Mouse (Mus musculus): ENCODE results near the gene Zswim4. TPM values are rescaled to one million over a fixed set of nuclear protein-coding genes. Genes with fewer than 3 reads are reported as not detected.

Gene Zswim4
- polyA plus RNA-seq, 1 experiment = 11.3 TPM

GRCm38 (mm10) chr8:84184085-84185043 is 52.5 kb downstream of the Zswim4 start:
- H3K4me1 ChIP-seq (ENCODE audit: control insufficient read depth, insufficient read depth, insufficient read length) = peaks cover 3% of the 10 kb centered on the region

DNA sequence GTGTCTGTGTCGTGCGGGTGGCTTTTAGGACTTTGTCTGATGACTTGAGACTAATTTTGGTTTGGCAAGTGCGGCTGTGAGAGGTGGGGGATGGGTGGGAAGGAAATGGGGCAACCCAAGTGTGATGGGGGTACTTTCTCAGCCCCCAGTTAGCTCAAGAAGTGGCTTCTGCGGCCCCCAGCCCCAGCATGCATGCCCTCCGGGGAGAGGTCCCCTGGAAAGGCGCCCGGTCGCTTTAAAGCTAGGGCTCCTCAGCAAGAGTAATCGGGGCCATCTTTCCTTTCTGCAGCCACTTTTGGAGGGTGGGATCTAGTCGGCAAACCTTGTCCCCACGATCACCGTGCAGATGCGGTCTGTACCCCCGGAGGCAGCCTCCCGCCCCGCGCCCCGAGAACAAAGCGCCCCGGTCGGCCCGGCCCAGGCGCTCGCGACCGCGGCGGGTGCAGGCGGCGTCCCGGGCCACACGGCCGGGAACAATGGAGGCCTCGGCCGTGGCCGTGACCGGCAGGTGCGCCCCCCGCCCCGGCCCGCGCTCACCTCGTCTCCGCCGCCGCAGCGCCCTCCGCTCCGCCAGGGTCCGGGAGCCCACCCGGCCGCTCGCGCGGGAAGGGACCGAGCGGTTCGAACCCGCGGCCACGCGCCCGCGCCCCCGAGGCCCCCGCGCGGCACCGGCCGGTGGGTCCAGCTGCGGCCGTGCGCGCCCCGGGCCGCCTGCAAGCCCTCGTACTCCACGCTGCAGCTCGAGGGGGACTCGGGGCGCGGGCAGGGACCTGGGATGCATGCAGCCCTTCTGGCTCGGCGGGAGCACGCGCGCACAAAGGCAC is 53.4 kb downstream of the Zswim4 start:
- H3K27ac ChIP-seq (ENCODE audit: insufficient read depth, low read length) = no peak overlapping the region

More at GRCm38 (mm10) chr8:84184085-84185043, 52.5 kb downstream of the Zswim4 start:
- DNase-seq (ENCODE audit: low read depth in 1 of 2, low spot score in 2 of 2) = no peak
- Histone ChIP-seq H3K36me3 (ENCODE audit: control insufficient read depth, insufficient read depth, low read length) (no peaks in the 10 kb centered on the region), H3K27me3 (ENCODE audit: control insufficient read depth, insufficient read depth, low read length) (peaks cover 3% of the 10 kb centered on the region; the same call in 1 of the 2 replicates), H3K4me3 (ENCODE audit: extremely low read depth, insufficient read depth, insufficient read length) (peak overlapping the region; percentile 55), H3K27ac (ENCODE audit: insufficient read depth, low read length) (no peak overlapping the region)
- 25% methylated on average over 21 of the region's 21 CpGs for WGBS
- TF ChIP-seq POLR2A (IDR thresholded peaks at IDR 0.05; ENCODE audit: low read depth, low read length) (no peak), CTCF (IDR thresholded peaks at IDR 0.05; ENCODE audit: extremely low read depth, insufficient read depth, insufficient read length, insufficient replicate concordance) (no peak)

GRCm38 (mm10) chr8:84182833-84183232 is 54.0 kb downstream of the Zswim4 start:
- no peaks in the 10 kb centered on the region for H3K36me3 ChIP-seq (ENCODE audit: control insufficient read depth, insufficient read depth, low read length)
- H3K27me3 ChIP-seq (ENCODE audit: control insufficient read depth, insufficient read depth, low read length) = peaks cover 3% of the 10 kb centered on the region; the same call in 1 of the 2 replicates
- TF ChIP-seq CTCF (IDR thresholded peaks at IDR 0.05; ENCODE audit: extremely low read depth, insufficient read depth, insufficient read length, insufficient replicate concordance) (no peak), POLR2A (IDR thresholded peaks at IDR 0.05; ENCODE audit: low read depth, low read length) (no peak)
- peaks cover 3% of the 10 kb centered on the region for H3K4me1 ChIP-seq (ENCODE audit: control insufficient read depth, insufficient read depth, insufficient read length)
- H3K4me3 ChIP-seq (ENCODE audit: extremely low read depth, insufficient read depth, insufficient read length) = no peak overlapping the region
- DNase-seq (ENCODE audit: low read depth in 1 of 2, low spot score in 2 of 2) = no peak
- no peak overlapping the region for H3K27ac ChIP-seq (ENCODE audit: insufficient read depth, low read length)
- WGBS = 32% methylated on average over 4 of the region's 4 CpGs

More for the DNA sequence above, 53.4 kb downstream of the Zswim4 start:
- Histone ChIP-seq H3K27me3 (ENCODE audit: control insufficient read depth, insufficient read depth, low read length) (peaks cover 3% of the 10 kb centered on the region; the same call in 1 of the 2 replicates), H3K36me3 (ENCODE audit: control insufficient read depth, insufficient read depth, low read length) (no peaks in the 10 kb centered on the region), H3K4me1 (ENCODE audit: control insufficient read depth, insufficient read depth, insufficient read length) (peaks cover 3% of the 10 kb centered on the region), H3K4me3 (ENCODE audit: extremely low read depth, insufficient read depth, insufficient read length) (peak overlapping the region; percentile 55)
- TF ChIP-seq CTCF (IDR thresholded peaks at IDR 0.05; ENCODE audit: extremely low read depth, insufficient read depth, insufficient read length, insufficient replicate concordance) = no peak
- no peak for TF ChIP-seq POLR2A (IDR thresholded peaks at IDR 0.05; ENCODE audit: low read depth, low read length)
- no peak for DNase-seq (ENCODE audit: low read depth in 1 of 2, low spot score in 2 of 2)
- 1% methylated on average over 84 of the region's 87 CpGs for WGBS

DNA sequence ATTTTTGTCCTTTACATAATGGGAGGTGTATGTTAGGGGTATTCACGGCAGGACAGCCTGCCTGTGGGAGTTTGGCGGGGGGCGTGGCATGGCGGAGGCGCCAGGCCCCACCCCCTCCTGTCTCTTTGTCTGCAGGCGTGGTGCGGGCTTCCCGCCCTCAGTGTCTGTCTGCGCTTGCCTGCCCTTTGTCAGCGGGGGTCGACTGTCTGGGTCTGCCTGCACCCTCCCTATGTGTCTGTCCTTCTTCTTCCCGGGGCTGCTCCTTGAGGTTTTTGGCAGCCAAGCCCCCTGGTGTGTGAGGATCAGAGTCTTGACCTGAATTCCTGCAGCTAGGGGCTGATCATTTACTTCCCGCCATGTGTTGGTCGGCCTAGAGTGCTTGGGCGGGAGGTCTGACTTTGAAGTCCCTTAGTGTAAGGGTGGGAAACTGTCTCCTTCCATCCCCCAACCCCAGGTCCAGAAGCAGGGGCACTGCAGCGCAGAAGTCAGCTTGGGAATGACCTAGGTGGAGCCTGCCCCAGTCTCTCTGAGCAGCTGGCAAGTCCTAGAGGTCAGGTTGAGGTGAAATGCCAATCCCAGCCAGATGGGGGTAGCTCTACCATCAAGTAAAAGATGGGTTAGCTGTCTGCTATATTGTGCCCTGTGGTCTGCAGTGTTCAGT is 56.2 kb downstream of the Zswim4 start:
- no peak overlapping the region for H3K27ac ChIP-seq (ENCODE audit: insufficient read depth, low read length)
- peaks cover 3% of the 10 kb centered on the region; the same call in 1 of the 2 replicates for H3K27me3 ChIP-seq (ENCODE audit: control insufficient read depth, insufficient read depth, low read length)
- no peak for DNase-seq (ENCODE audit: low read depth in 1 of 2, low spot score in 2 of 2)
- peaks cover 3% of the 10 kb centered on the region for H3K4me1 ChIP-seq (ENCODE audit: control insufficient read depth, insufficient read depth, insufficient read length)
- no peak overlapping the region for H3K4me3 ChIP-seq (ENCODE audit: extremely low read depth, insufficient read depth, insufficient read length)
- no peaks in the 10 kb centered on the region for H3K36me3 ChIP-seq (ENCODE audit: control insufficient read depth, insufficient read depth, low read length)
- TF ChIP-seq POLR2A (IDR thresholded peaks at IDR 0.05; ENCODE audit: low read depth, low read length) = no peak
- no peak for TF ChIP-seq CTCF (IDR thresholded peaks at IDR 0.05; ENCODE audit: extremely low read depth, insufficient read depth, insufficient read length, insufficient replicate concordance)
- 35% methylated on average over 16 of the region's 16 CpGs for WGBS

DNA sequence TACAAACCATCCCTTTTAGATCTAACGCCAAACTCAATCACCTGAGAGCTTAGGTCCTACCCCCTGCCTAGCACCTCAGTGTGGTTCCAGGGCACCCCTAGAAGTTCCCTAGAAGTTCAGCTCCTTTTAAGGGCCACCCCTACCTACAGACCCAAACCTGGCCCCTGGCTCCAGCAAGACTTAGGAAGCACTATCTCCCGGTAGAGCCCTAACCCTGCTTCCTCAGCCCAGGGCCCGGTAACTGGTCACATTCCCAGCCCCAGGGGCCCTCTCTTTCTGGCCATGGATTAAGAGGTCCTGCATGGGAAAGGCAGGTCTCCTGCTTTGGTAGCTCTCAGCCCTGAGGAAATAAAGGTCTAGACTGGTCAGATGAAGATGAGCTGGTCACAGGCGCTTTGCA is 56.9 kb downstream of the Zswim4 start:
- DNase-seq (ENCODE audit: low read depth in 1 of 2, low spot score in 2 of 2) = no peak
- no peak overlapping the region for H3K27ac ChIP-seq (ENCODE audit: insufficient read depth, low read length)
- WGBS = 72% methylated on average over 4 of the region's 4 CpGs
- TF ChIP-seq POLR2A (IDR thresholded peaks at IDR 0.05; ENCODE audit: low read depth, low read length) (no peak), CTCF (IDR thresholded peaks at IDR 0.05; ENCODE audit: extremely low read depth, insufficient read depth, insufficient read length, insufficient replicate concordance) (no peak)
- peaks cover 3% of the 10 kb centered on the region; the same call in 1 of the 2 replicates for H3K27me3 ChIP-seq (ENCODE audit: control insufficient read depth, insufficient read depth, low read length)
- no peak overlapping the region for H3K4me3 ChIP-seq (ENCODE audit: extremely low read depth, insufficient read depth, insufficient read length)
- H3K36me3 ChIP-seq (ENCODE audit: control insufficient read depth, insufficient read depth, low read length) = no peaks in the 10 kb centered on the region
- peaks cover 3% of the 10 kb centered on the region for H3K4me1 ChIP-seq (ENCODE audit: control insufficient read depth, insufficient read depth, insufficient read length)

DNA sequence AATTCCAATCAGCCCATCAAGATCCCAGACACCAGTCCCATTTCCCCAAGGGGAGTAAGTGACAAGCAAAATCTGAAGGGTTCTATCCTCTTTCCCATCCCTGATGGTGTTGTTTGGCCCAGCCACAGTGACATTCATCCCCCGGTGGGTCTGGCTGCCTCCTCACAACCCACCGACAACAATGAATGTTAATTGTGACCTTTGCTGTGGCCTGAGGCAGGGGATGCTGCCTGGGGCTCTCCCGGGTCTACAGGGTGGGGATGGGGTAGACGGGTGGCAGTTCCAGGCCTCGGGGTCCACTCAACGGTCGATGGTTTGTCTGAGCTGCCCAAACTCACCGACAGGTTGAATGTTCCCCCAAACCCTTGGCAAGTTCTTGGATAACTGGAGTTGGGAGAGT is 58.3 kb downstream of the Zswim4 start:
- Histone ChIP-seq H3K27me3 (ENCODE audit: control insufficient read depth, insufficient read depth, low read length) (peaks cover 3% of the 10 kb centered on the region; the same call in 1 of the 2 replicates), H3K36me3 (ENCODE audit: control insufficient read depth, insufficient read depth, low read length) (no peaks in the 10 kb centered on the region), H3K4me1 (ENCODE audit: control insufficient read depth, insufficient read depth, insufficient read length) (no peaks in the 10 kb centered on the region; the same call in 1 of the 2 replicates), H3K27ac (ENCODE audit: insufficient read depth, low read length) (no peak overlapping the region), H3K4me3 (ENCODE audit: extremely low read depth, insufficient read depth, insufficient read length) (no peak overlapping the region)
- DNase-seq (ENCODE audit: low read depth in 1 of 2, low spot score in 2 of 2) = no peak
- TF ChIP-seq POLR2A (IDR thresholded peaks at IDR 0.05; ENCODE audit: low read depth, low read length) (no peak), CTCF (IDR thresholded peaks at IDR 0.05; ENCODE audit: extremely low read depth, insufficient read depth, insufficient read length, insufficient replicate concordance) (no peak)
- WGBS = 92% methylated on average over 8 of the region's 8 CpGs
